Mouse (Mus musculus) myocyte (in vitro differentiated cells): ENCODE results near the gene Slc41a2.

ENCODE experiments used
- CEBPB ChIP-seq: IDR thresholded peaks from 2 replicates; pipeline ENCODE4 v1.6.1; 2011; ENCODE audit warnings: mild to moderate bottlenecking, moderate library complexity; ENCODE audit not compliant: poor library complexity, insufficient read depth, severe bottlenecking
- E2F4 ChIP-seq: IDR thresholded peaks from one replicate; pipeline ENCODE4 v1.6.1; 2011; ENCODE audit warnings: mild to moderate bottlenecking, control low read depth, moderate library complexity; ENCODE audit not compliant: insufficient read depth
- MAX ChIP-seq: IDR thresholded peaks from one replicate; pipeline ENCODE4 v1.6.1; 2011; ENCODE audit warnings: low read depth, mild to moderate bottlenecking, control low read depth
- MYOD1 ChIP-seq, 3 experiments: IDR thresholded peaks; one replicate each; pipeline ENCODE4 v1.6.1; 2011; ENCODE audit warnings: control low read depth in 2 of 3, low read depth in 2 of 3, mild to moderate bottlenecking in 2 of 3, moderate library complexity in 1 of 3; ENCODE audit not compliant: insufficient read length in 2 of 3, control insufficient read depth in 1 of 3
- MYOG ChIP-seq, 3 experiments: IDR thresholded peaks; one replicate each; pipeline ENCODE4 v1.6.1; 2011; ENCODE audit warnings: control low read depth in 2 of 3, low read depth in 2 of 3, mild to moderate bottlenecking in 2 of 3; ENCODE audit not compliant: insufficient read length in 2 of 3, control insufficient read depth in 1 of 3, insufficient read depth in 1 of 3
- POLR2A ChIP-seq: IDR thresholded peaks from one replicate; pipeline ENCODE4 v1.6.1; 2011; ENCODE audit warnings: low read depth, mild to moderate bottlenecking, control low read depth, moderate library complexity; ENCODE audit not compliant: insufficient read length
- REST ChIP-seq: IDR thresholded peaks from one replicate; pipeline ENCODE4 v1.6.1; 2011; ENCODE audit warnings: mild to moderate bottlenecking, control low read depth, moderate library complexity; ENCODE audit not compliant: insufficient read depth, insufficient read length
- SRF ChIP-seq: IDR thresholded peaks from one replicate; pipeline ENCODE4 v1.6.1; 2011; ENCODE audit warnings: low read depth; ENCODE audit not compliant: control insufficient read depth, insufficient read length
- TCF12 ChIP-seq: IDR thresholded peaks from one replicate; pipeline ENCODE4 v1.6.1; 2011; ENCODE audit warnings: mild to moderate bottlenecking, control low read depth; ENCODE audit not compliant: poor library complexity, insufficient read depth, severe bottlenecking
- TCF3 ChIP-seq: IDR thresholded peaks from one replicate; pipeline ENCODE4 v1.6.1; 2011; ENCODE audit warnings: low read depth, control low read depth; ENCODE audit not compliant: insufficient read length
- USF1 ChIP-seq: IDR thresholded peaks from one replicate; pipeline ENCODE4 v1.6.1; 2011; ENCODE audit warnings: low read depth, mild to moderate bottlenecking, control low read depth, moderate library complexity

GRCm38 (mm10) chr10:83261264-83261663 is 76.4 kb downstream of the Slc41a2 start:
- TF ChIP-seq MAX (no peak), MYOD1 (IDR thresholded peaks at IDR 0.05; ENCODE audit: control insufficient read depth in 1 of 3, insufficient read length in 2 of 3, low read depth in 2 of 3) (no peak), USF1 (no peak), POLR2A (no peak), E2F4 (no peak), SRF (no peak), TCF12 (no peak), MYOG (IDR thresholded peaks at IDR 0.05; ENCODE audit: control insufficient read depth in 1 of 3, insufficient read depth in 1 of 3, insufficient read length in 2 of 3, low read depth in 2 of 3) (no peak), TCF3 (no peak), REST (no peak), CEBPB (no peak)
